ENCODE assay signal across 13 mouse cellular contexts in the genomic region with DNA sequence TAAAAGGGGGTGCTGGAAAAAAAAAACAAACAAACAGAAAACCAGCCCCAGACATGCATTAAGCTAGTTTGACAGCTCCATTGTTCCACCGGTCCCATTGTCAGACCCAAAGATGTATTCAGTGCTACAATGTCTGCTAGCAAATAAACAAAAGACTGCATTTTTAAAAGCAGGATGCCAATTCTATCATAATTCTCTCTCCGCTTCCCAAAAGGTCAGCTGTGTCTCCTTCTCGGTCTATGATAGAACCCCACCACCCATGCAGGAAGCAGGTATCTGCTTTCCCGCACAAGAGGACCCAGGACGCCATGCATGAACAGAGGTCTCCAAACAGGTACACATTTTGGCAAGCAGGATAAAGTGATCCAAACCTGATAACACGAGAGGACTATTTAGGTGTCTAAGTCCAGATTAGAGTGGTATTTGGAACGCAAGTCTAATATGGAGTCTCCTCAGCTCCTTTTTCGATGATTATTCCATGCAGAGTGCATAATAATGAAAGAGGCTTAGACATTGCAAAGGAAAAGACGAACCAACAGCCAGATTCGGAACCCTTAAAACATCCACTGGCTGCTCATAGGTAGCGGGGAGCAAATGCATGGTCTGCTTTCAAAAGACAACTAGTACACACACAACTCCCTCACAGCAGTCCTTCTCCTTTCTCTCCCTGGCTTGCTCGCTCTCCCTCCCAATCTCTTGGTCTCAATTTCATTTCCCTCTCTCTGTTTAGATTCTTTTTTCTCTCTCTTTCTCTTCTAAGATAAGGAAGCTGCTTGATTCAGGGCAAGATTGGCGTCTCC.
A peak's percentile ranks its signal among the peaks of the same experiment; 100 is the strongest.
DNase-seq lines count a peak whose midpoint lies in the region; ATAC-seq and TF ChIP-seq lines count a peak whose summit lies in the region.
"Had no signal": no experiment of that assay in that cellular context is flagged by ENCODE, and none has a peak within 500 bp of the region (broad histone marks: within the 10 kb centered on the region; RNA-seq: fewer than 3 reads in every experiment).

No protein-coding gene starts in this region.

- ATAC-seq in embryonic facial prominence, embryonic 12.5 days (ENCODE audit: insufficient number of reproducible peaks, insufficient read depth, low FRiP score, low TSS enrichment) = no peak
- ATAC-seq in hindbrain, embryonic 13.5 days (ENCODE audit: low FRiP score) = peak; percentile 47; the same call in 1 of the 2 replicates
- ATAC-seq in neural tube, embryonic 14.5 days (ENCODE audit: low read depth) = peak; percentile 60
- ATAC-seq: intestine, embryonic 15.5 days had no signal

- H3K4me3 ChIP-seq in layer of hippocampus, adult 2 months = peak overlapping the region; percentile 75
- H3K4me3 ChIP-seq in embryonic facial prominence, embryonic 12.5 days = peak overlapping the region; percentile 12; the same call in 1 of the 2 replicates
- peak overlapping the region; percentile 53 for H3K4me3 ChIP-seq in hindbrain, embryonic 13.5 days
- peak overlapping the region; percentile 65 for H3K4me3 ChIP-seq in neural tube, embryonic 14.5 days (ENCODE audit: low read depth, low read length)
- H3K4me3 ChIP-seq: heart, embryonic 13.5 days; intestine, embryonic 15.5 days; liver, embryonic 13.5 days had no signal

- peak overlapping the region; percentile 93 for H3K27ac ChIP-seq in layer of hippocampus, adult 2 months
- H3K27ac ChIP-seq in embryonic facial prominence, embryonic 12.5 days = peak overlapping the region; percentile 30; the same call in 1 of the 2 replicates
- peak overlapping the region; percentile 94 for H3K27ac ChIP-seq in hindbrain, embryonic 13.5 days
- peak overlapping the region; percentile 93 for H3K27ac ChIP-seq in neural tube, embryonic 14.5 days (ENCODE audit: low read depth, low read length)
- H3K27ac ChIP-seq: heart, embryonic 13.5 days; intestine, embryonic 15.5 days; liver, embryonic 13.5 days had no signal

- no peak overlapping the region for H3K4me2 ChIP-seq in embryonic facial prominence, embryonic 12.5 days (replicated peaks)
- H3K4me2 ChIP-seq in hindbrain, embryonic 13.5 days = peak overlapping the region; percentile 53
- peak overlapping the region; percentile 54 for H3K4me2 ChIP-seq in neural tube, embryonic 14.5 days (ENCODE audit: low read depth, low read length)
- H3K4me2 ChIP-seq: heart, embryonic 13.5 days; intestine, embryonic 15.5 days; liver, embryonic 13.5 days had no signal

- H3K27me3 ChIP-seq in embryonic facial prominence, embryonic 12.5 days = no peaks in the 10 kb centered on the region
- no peaks in the 10 kb centered on the region for H3K27me3 ChIP-seq in hindbrain, embryonic 13.5 days
- H3K27me3 ChIP-seq in neural tube, embryonic 14.5 days (ENCODE audit: control insufficient read depth, insufficient read depth, low read length) = no peaks in the 10 kb centered on the region
- H3K27me3 ChIP-seq: heart, embryonic 13.5 days; intestine, embryonic 15.5 days; liver, embryonic 13.5 days had no signal

- H3K9ac ChIP-seq in embryonic facial prominence, embryonic 12.5 days = 0 out of 2 replicates have a peak overlapping the region, but pooled peaks have one; percentile 27
- H3K9ac ChIP-seq in hindbrain, embryonic 13.5 days = peak overlapping the region; percentile 87
- peak overlapping the region; percentile 80 for H3K9ac ChIP-seq in neural tube, embryonic 14.5 days (replicated peaks; ENCODE audit: low read depth, low read length)
- H3K9ac ChIP-seq: heart, embryonic 13.5 days; intestine, embryonic 15.5 days; liver, embryonic 13.5 days had no signal

- no peaks in the 10 kb centered on the region for H3K36me3 ChIP-seq in embryonic facial prominence, embryonic 12.5 days
- H3K36me3 ChIP-seq in hindbrain, embryonic 13.5 days = no peaks in the 10 kb centered on the region
- H3K36me3 ChIP-seq in neural tube, embryonic 14.5 days (ENCODE audit: control insufficient read depth, insufficient read depth, low read length) = no peaks in the 10 kb centered on the region
- H3K36me3 ChIP-seq: heart, embryonic 13.5 days; intestine, embryonic 15.5 days; liver, embryonic 13.5 days had no signal

- no peaks in the 10 kb centered on the region for H3K9me3 ChIP-seq in embryonic facial prominence, embryonic 12.5 days
- H3K9me3 ChIP-seq in hindbrain, embryonic 13.5 days = no peaks in the 10 kb centered on the region
- H3K9me3 ChIP-seq in neural tube, embryonic 14.5 days (ENCODE audit: control insufficient read depth, low read length) = no peaks in the 10 kb centered on the region
- H3K9me3 ChIP-seq: heart, embryonic 13.5 days; intestine, embryonic 15.5 days; liver, embryonic 13.5 days had no signal

- no peak for DNase-seq in layer of hippocampus, adult 2 months (ENCODE audit: low spot score in 2 of 2)
- DNase-seq in layer of hippocampus, adult 9-10 months (ENCODE audit: low spot score) = no peak
- no peak for DNase-seq in thymus, postnatal 0 days (ENCODE audit: low spot score)
- no peak for DNase-seq in gastrocnemius, adult 8-10 months (ENCODE audit: low spot score in 2 of 2)
- DNase-seq in kidney, postnatal 10 days = no peak
- DNase-seq: layer of hippocampus, postnatal 36 days; liver, embryonic 13.5 days; right cerebral cortex, postnatal 4 days had no signal

- H3K4me1 ChIP-seq in embryonic facial prominence, embryonic 12.5 days = no peaks in the 10 kb centered on the region
- H3K4me1 ChIP-seq in hindbrain, embryonic 13.5 days (replicated peaks) = peaks cover 26% of the 10 kb centered on the region
- H3K4me1 ChIP-seq in neural tube, embryonic 14.5 days (ENCODE audit: control insufficient read depth, insufficient read depth, low read length) = peaks cover 9% of the 10 kb centered on the region; the same call in 1 of the 2 replicates
- H3K4me1 ChIP-seq: intestine, embryonic 15.5 days; liver, embryonic 13.5 days had no signal

- WGBS in embryonic facial prominence, embryonic 12.5 days = 69% methylated on average over 13 of the region's 13 CpGs
- 16% methylated on average over 13 of the region's 13 CpGs for WGBS in hindbrain, embryonic 13.5 days
- 24% methylated on average over 13 of the region's 13 CpGs for WGBS in neural tube, embryonic 14.5 days

- TF ChIP-seq CTCF in layer of hippocampus, adult 2 months (conservative IDR thresholded peaks at IDR 0.05) = no peak

Comparison
In these comparisons a context has a peak if more than half of its experiments do, and no peak if none do; other contexts are left out.
1. H3K27ac ChIP-seq: peak in every context shown above with its lines; median percentile 94 in hindbrain, embryonic 13.5 days; 93 in layer of hippocampus, adult 2 months; 93 in neural tube, embryonic 14.5 days; 30 in embryonic facial prominence, embryonic 12.5 days.
2. H3K4me3 ChIP-seq: peak in every context shown above with its lines; median percentile 75 in layer of hippocampus, adult 2 months; 65 in neural tube, embryonic 14.5 days; 53 in hindbrain, embryonic 13.5 days; 12 in embryonic facial prominence, embryonic 12.5 days.
3. H3K9ac ChIP-seq: peak in every context shown above with its lines; median percentile 87 in hindbrain, embryonic 13.5 days; 80 in neural tube, embryonic 14.5 days; 27 in embryonic facial prominence, embryonic 12.5 days.